Mouse (Mus musculus) layer of hippocampus, adult 9-11 months (tissue): ENCODE measurements at regions not wholly inside any gene's neighbourhood (a gene's known extent, or its start where the extent isn't known, plus 50 kb on each side); places are given as distances from the start of the nearest gene placed in this dataset.

Experiments
- DNase-seq: peaks from one replicate; pipeline ENCODE4 v3.0.0; 2022

GRCm38 (mm10) chr3:52535411-52536021 lies 267.4 kb downstream of the Foxo1 start:
- no peak for DNase-seq

- no peak for DNase-seq
Observed at GRCm38 (mm10) chr3:52534118-52534517, 266.0 kb downstream of the Foxo1 start.

GRCm38 (mm10) chr3:52531686-52532351 lies 263.7 kb downstream of the Foxo1 start:
- no peak for DNase-seq

- no peak for DNase-seq
Observed at GRCm38 (mm10) chr3:52530406-52530970, 262.4 kb downstream of the Foxo1 start.

GRCm38 (mm10) chr3:52529136-52529535 lies 261.0 kb downstream of the Foxo1 start:
- no peak for DNase-seq

- no peak for DNase-seq
Observed at GRCm38 (mm10) chr3:52528521-52528920, 260.4 kb downstream of the Foxo1 start.

GRCm38 (mm10) chr3:52527781-52528180 lies 259.6 kb downstream of the Foxo1 start:
- no peak for DNase-seq

- DNase-seq, result no peak
Observed at GRCm38 (mm10) chr3:52527010-52527754, 259.0 kb downstream of the Foxo1 start.

GRCm38 (mm10) chr3:52522886-52523285 lies 254.8 kb downstream of the Foxo1 start:
- DNase-seq, result no peak

GRCm38 (mm10) chr3:52520609-52520947 lies 252.4 kb downstream of the Foxo1 start:
- no peak for DNase-seq

GRCm38 (mm10) chr3:52519910-52520608 lies 251.9 kb downstream of the Foxo1 start:
- DNase-seq, result peak; percentile 50

- DNase-seq, result no peak
Observed at GRCm38 (mm10) chr3:52517808-52518207, 249.7 kb downstream of the Foxo1 start.

GRCm38 (mm10) chr3:52516691-52517090 lies 248.6 kb downstream of the Foxo1 start:
- no peak for DNase-seq

- no peak for DNase-seq
Observed at GRCm38 (mm10) chr3:52512761-52513160, 244.6 kb downstream of the Foxo1 start.

GRCm38 (mm10) chr3:52511549-52511948 lies 243.4 kb downstream of the Foxo1 start:
- no peak for DNase-seq

- DNase-seq, result no peak
Observed at GRCm38 (mm10) chr3:52510831-52511230, 242.7 kb downstream of the Foxo1 start.

GRCm38 (mm10) chr3:52510088-52510765 lies 242.1 kb downstream of the Foxo1 start:
- peak; percentile 73 for DNase-seq

GRCm38 (mm10) chr3:52503925-52504324 lies 235.8 kb downstream of the Foxo1 start:
- peak; percentile 65 for DNase-seq

- no peak for DNase-seq
Observed at GRCm38 (mm10) chr3:52502223-52502622, 234.1 kb downstream of the Foxo1 start.

- DNase-seq, result no peak
Observed at GRCm38 (mm10) chr3:52501614-52502013, 233.5 kb downstream of the Foxo1 start.

- no peak for DNase-seq
Observed at GRCm38 (mm10) chr3:52500026-52500425, 231.9 kb downstream of the Foxo1 start.

GRCm38 (mm10) chr3:52499581-52499980 lies 231.4 kb downstream of the Foxo1 start:
- no peak for DNase-seq
